Mouse (Mus musculus) left cerebral cortex, postnatal 4 days (tissue): ENCODE measurements around the gene Misp. TPM values are rescaled to one million over a fixed set of nuclear protein-coding genes. Genes with fewer than 3 reads are reported as not detected.

Experiments used
- DNase-seq: peaks from one replicate; pipeline ENCODE4 v3.0.0-alpha.2; 2022
- intact Hi-C: fragments of 180-260 bp; cut with DNase I; formaldehyde crosslinking; loops from one replicate; pipeline ENCODE4 v1.15.1; 2025
- total RNA-seq, 2 experiments: library from RNA; stranded (reverse); gene quantifications; 2 replicates each; pipeline ENCODE4 v1.2.3; 2021

The Misp gene
- total RNA-seq, 2 experiments from 2014 or later: 0.46 to 0.76 TPM

- DNase-seq: peak; percentile 46
- intact Hi-C loops: no loop called here
Observed at GRCm38 (mm10) chr10:79793738-79794490, 26.9 kb upstream of the Misp start.

GRCm38 (mm10) chr10:79794491-79794931, 26.3 kb upstream of the Misp start:
- intact Hi-C loops: no loop called here
- DNase-seq: peak; percentile 47

- intact Hi-C loops: no loop called here
- DNase-seq: no peak
Observed at GRCm38 (mm10) chr10:79795905-79796304, 24.9 kb upstream of the Misp start.

- no peak for DNase-seq
- intact Hi-C loops: no loop called here
Observed at GRCm38 (mm10) chr10:79797326-79797725, 23.5 kb upstream of the Misp start.

- intact Hi-C loops: no loop called here
- no peak for DNase-seq
Observed at GRCm38 (mm10) chr10:79798289-79798928, 22.4 kb upstream of the Misp start.

- DNase-seq: no peak
- intact Hi-C loops: no loop called here
Observed at GRCm38 (mm10) chr10:79800508-79800907, 20.3 kb upstream of the Misp start.

- intact Hi-C loops: no loop called here
- no peak for DNase-seq
Observed at GRCm38 (mm10) chr10:79801837-79802236, 19.0 kb upstream of the Misp start.

GRCm38 (mm10) chr10:79802331-79802971, 18.3 kb upstream of the Misp start:
- peak; percentile 49 for DNase-seq
- intact Hi-C loops: no loop called here

GRCm38 (mm10) chr10:79803716-79804323, 17.0 kb upstream of the Misp start:
- peak; percentile 93 for DNase-seq
- intact Hi-C loops: no loop called here

GRCm38 (mm10) chr10:79805636-79806035, 15.2 kb upstream of the Misp start:
- no peak for DNase-seq
- intact Hi-C loops: no loop called here

- no peak for DNase-seq
- intact Hi-C loops: no loop called here
Observed at GRCm38 (mm10) chr10:79806331-79806730, 14.5 kb upstream of the Misp start.

GRCm38 (mm10) chr10:79806972-79807371, 13.8 kb upstream of the Misp start:
- no peak for DNase-seq
- intact Hi-C loops: no loop called here

GRCm38 (mm10) chr10:79807826-79808225, 13.0 kb upstream of the Misp start:
- peak; percentile 78 for DNase-seq
- intact Hi-C loops: no loop called here

- intact Hi-C loops: no loop called here
- no peak for DNase-seq
Observed at GRCm38 (mm10) chr10:79808728-79809127, 12.1 kb upstream of the Misp start.

- intact Hi-C loops: no loop called here
- peak; percentile 87 for DNase-seq
Observed at GRCm38 (mm10) chr10:79811736-79812637, 8.8 kb upstream of the Misp start.

- no peak for DNase-seq
- intact Hi-C loops: no loop called here
Observed at GRCm38 (mm10) chr10:79814271-79814842, 6.4 kb upstream of the Misp start.

- intact Hi-C loops: no loop called here
- DNase-seq: no peak
Observed at GRCm38 (mm10) chr10:79815671-79816494, 4.9 kb upstream of the Misp start.

- intact Hi-C loops: no loop called here
Observed at GRCm38 (mm10) chr10:79817111-79817510, 3.7 kb upstream of the Misp start.

GRCm38 (mm10) chr10:79818225-79818624, 2.6 kb upstream of the Misp start:
- intact Hi-C loops: no loop called here

More at GRCm38 (mm10) chr10:79817111-79817510, 3.7 kb upstream of the Misp start:
- no peak for DNase-seq

More at GRCm38 (mm10) chr10:79818225-79818624, 2.6 kb upstream of the Misp start:
- no peak for DNase-seq
